Mouse (Mus musculus): ENCODE measurements around the gene Lrrc72. TPM values are rescaled to one million over a fixed set of nuclear protein-coding genes. Genes with fewer than 3 reads are reported as not detected.

The Lrrc72 gene
- not detected in 2 replicates for polyA plus RNA-seq (2015; fragmentation: Nextera tagmentation; extraction: Ambion mirVana)

DNA sequence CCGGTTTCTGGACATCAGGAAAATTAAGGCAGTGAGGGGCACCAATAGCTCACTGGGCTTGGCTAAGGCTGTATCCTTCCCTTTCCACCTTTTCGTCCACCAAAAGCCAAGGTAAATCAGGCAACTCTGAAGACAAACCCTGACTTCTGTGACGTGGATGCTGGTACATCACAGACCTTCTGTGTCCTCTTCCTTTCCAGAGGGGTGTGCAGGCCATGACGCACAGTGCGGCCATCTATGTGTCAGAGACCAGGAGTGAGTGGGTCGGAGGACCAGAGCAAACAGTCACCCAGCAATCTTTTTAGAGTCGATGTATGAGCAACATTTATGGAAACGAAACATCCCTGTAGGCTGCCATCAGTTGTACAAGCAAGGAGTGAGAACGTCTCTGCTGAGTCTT lies at the start of gene Lrrc72:
Gene Lrrc72, minus strand, starts transcription at position 101 of the 400 bp plus-strand sequence.
- Histone ChIP-seq H3K9me3 (no peaks in the 10 kb centered on the region), H3K4me3 (no peak within 1 kb of the TSS), H3K4me2 (no peak within 1 kb of the TSS), H3K36me3 (no peaks in the 10 kb centered on the region), H3K9ac (no peak within 1 kb of the TSS), H3K27ac (replicated peaks) (no peak within 1 kb of the TSS), H3K4me1 (replicated peaks) (no peaks in the 10 kb centered on the region), H3K27me3 (no peaks in the 10 kb centered on the region)
- no peak for ATAC-seq (ENCODE audit: low read depth)
- 95% methylated on average over 9 of the region's 9 CpGs for WGBS

DNA sequence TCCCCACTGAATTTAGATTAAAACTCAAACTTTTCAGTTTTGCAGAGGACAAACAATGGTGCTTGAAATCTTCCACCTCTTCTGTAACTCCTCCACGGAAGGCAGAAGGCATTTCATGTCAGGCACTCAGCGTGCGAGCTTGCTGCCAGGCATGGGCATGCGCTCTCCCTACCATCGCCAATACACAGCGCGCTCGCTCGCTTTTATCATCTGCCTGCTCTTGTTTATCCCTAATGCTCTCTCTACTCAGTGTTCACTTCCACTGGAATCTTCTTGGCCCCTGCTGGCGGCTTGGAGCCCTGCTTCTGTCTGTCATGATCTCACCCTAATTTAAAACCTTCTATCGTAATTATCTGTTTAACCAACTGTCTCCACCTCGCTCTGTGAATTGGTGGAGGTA lies 49.1 kb upstream of the Lrrc72 start:
- no peak overlapping the region for H3K4me3 ChIP-seq
- no peak overlapping the region for H3K27ac ChIP-seq (replicated peaks)
- no peaks in the 10 kb centered on the region for H3K27me3 ChIP-seq
- H3K36me3 ChIP-seq = no peaks in the 10 kb centered on the region
- no peak overlapping the region for H3K9ac ChIP-seq
- H3K4me1 ChIP-seq (replicated peaks) = no peaks in the 10 kb centered on the region
- 84% methylated on average over 12 of the region's 12 CpGs for WGBS
- no peak for ATAC-seq (ENCODE audit: low read depth)
- H3K4me2 ChIP-seq = no peak overlapping the region
- H3K9me3 ChIP-seq = no peaks in the 10 kb centered on the region

- no peaks in the 10 kb centered on the region for H3K27me3 ChIP-seq
- H3K36me3 ChIP-seq = no peaks in the 10 kb centered on the region
- no peak overlapping the region for H3K9ac ChIP-seq
- H3K9me3 ChIP-seq = no peaks in the 10 kb centered on the region
- no peak overlapping the region for H3K4me3 ChIP-seq
- no peak for ATAC-seq (ENCODE audit: low read depth)
- WGBS = 83% methylated on average over 6 of the region's 6 CpGs
- no peak overlapping the region for H3K4me2 ChIP-seq
- H3K27ac ChIP-seq (replicated peaks) = no peak overlapping the region
- H3K4me1 ChIP-seq (replicated peaks) = no peaks in the 10 kb centered on the region
Measured at GRCm38 (mm10) chr12:36291346-36291745, 38.1 kb upstream of the Lrrc72 start.

DNA sequence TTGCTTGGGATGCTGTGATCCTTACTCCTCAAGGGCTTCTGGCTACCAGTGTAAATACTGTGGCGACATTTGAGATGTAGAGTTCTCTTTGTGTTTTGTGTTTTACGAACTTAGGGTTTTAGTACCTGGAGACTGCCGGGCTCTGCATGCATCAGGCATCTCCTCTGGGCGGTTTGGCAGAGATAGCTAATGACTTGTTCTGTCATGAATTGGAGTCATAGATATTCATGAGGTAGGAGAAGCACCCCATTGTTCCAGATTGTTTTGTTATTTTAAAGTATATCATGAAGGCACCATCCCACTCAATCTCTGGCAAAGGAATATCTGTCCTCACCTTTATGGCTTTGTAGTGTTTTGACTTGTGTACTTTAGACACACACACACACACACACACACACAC lies 37.3 kb upstream of the Lrrc72 start:
- H3K36me3 ChIP-seq = no peaks in the 10 kb centered on the region
- H3K9me3 ChIP-seq = no peaks in the 10 kb centered on the region
- ATAC-seq (ENCODE audit: low read depth) = no peak
- H3K4me2 ChIP-seq = no peak overlapping the region
- no peaks in the 10 kb centered on the region for H3K27me3 ChIP-seq
- H3K4me3 ChIP-seq = no peak overlapping the region
- H3K27ac ChIP-seq (replicated peaks) = no peak overlapping the region
- no peaks in the 10 kb centered on the region for H3K4me1 ChIP-seq (replicated peaks)
- H3K9ac ChIP-seq = no peak overlapping the region
- WGBS = 68% methylated on average over 4 of the region's 4 CpGs

GRCm38 (mm10) chr12:36289634-36290033 lies 36.4 kb upstream of the Lrrc72 start:
- ATAC-seq (ENCODE audit: low read depth) = no peak
- WGBS = 94% methylated on average over 8 of the region's 8 CpGs

DNA sequence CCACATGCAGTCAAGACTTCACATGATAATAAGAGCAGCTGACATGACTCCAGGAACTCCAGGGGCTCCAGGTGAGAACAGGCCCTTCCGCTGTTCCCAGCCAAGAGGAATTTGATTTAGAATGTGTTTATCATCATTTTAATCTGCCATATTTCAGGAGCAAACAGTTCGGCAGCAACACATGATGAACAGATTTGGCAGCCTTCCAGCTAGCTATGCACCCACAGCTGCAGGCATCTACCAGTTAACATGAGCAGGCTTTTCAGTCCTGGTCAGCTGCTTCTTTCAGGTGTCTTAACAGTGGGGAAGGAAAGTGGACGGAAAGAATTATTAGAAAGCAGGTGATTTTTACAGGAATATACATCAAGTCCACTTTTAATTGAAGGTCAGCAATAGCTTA lies 21.6 kb upstream of the Lrrc72 start:
- ATAC-seq (ENCODE audit: low read depth) = no peak
- no peak overlapping the region for H3K4me3 ChIP-seq
- H3K4me2 ChIP-seq = no peak overlapping the region
- H3K27me3 ChIP-seq = no peaks in the 10 kb centered on the region
- WGBS = 66% methylated on average over 3 of the region's 3 CpGs
- no peak overlapping the region for H3K27ac ChIP-seq (replicated peaks)
- no peaks in the 10 kb centered on the region for H3K36me3 ChIP-seq
- no peaks in the 10 kb centered on the region for H3K4me1 ChIP-seq (replicated peaks)
- no peaks in the 10 kb centered on the region for H3K9me3 ChIP-seq
- H3K9ac ChIP-seq = no peak overlapping the region

More at GRCm38 (mm10) chr12:36289634-36290033, 36.4 kb upstream of the Lrrc72 start:
- Histone ChIP-seq H3K9ac (no peak overlapping the region), H3K9me3 (no peaks in the 10 kb centered on the region), H3K4me3 (no peak overlapping the region), H3K4me1 (replicated peaks) (no peaks in the 10 kb centered on the region), H3K27me3 (no peaks in the 10 kb centered on the region), H3K27ac (replicated peaks) (no peak overlapping the region), H3K36me3 (no peaks in the 10 kb centered on the region), H3K4me2 (no peak overlapping the region)

DNA sequence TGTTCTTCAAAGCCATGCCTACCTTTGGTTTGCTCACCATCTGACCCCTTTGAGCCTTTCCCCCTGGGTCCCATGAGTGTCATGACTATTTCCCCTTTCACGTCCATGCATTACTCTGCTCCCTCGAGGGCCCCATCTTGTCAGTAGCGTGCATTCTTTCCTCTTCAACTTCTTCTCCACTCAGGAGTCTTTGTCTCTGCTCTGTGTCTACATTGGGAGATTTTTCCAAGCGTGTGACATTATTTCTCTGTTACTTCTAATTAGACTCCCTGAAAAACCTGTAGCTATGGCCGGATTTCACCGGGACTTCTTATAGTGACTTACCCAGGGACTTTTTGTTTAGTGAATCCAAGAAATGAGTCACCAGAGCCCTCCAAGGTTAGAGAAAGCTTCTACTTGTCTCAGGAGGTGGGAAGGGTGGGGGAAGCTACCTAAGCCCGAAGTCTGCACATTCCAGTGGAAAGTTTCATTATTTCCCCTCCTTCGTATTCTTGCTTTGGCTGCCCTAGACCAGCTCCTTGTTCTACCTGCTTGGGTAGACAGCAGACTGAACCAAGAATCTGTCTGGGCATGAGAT lies 14.6 kb upstream of the Lrrc72 start:
- Histone ChIP-seq H3K27me3 (no peaks in the 10 kb centered on the region), H3K4me3 (no peak overlapping the region), H3K9ac (no peak overlapping the region), H3K27ac (replicated peaks) (no peak overlapping the region), H3K9me3 (no peaks in the 10 kb centered on the region), H3K36me3 (no peaks in the 10 kb centered on the region), H3K4me1 (replicated peaks) (no peaks in the 10 kb centered on the region), H3K4me2 (no peak overlapping the region)
- ATAC-seq (ENCODE audit: low read depth) = no peak
- 89% methylated on average over 8 of the region's 8 CpGs for WGBS

- H3K9ac ChIP-seq = no peak overlapping the region
- 76% methylated on average over 11 of the region's 11 CpGs for WGBS
- H3K4me2 ChIP-seq = no peak overlapping the region
- no peak for ATAC-seq (ENCODE audit: low read depth)
- no peaks in the 10 kb centered on the region for H3K36me3 ChIP-seq
- no peaks in the 10 kb centered on the region for H3K4me1 ChIP-seq (replicated peaks)
- H3K9me3 ChIP-seq = no peaks in the 10 kb centered on the region
- no peaks in the 10 kb centered on the region for H3K27me3 ChIP-seq
- H3K4me3 ChIP-seq = no peak overlapping the region
- no peak overlapping the region for H3K27ac ChIP-seq (replicated peaks)
Measured at GRCm38 (mm10) chr12:36262116-36262721, 9.0 kb upstream of the Lrrc72 start.

DNA sequence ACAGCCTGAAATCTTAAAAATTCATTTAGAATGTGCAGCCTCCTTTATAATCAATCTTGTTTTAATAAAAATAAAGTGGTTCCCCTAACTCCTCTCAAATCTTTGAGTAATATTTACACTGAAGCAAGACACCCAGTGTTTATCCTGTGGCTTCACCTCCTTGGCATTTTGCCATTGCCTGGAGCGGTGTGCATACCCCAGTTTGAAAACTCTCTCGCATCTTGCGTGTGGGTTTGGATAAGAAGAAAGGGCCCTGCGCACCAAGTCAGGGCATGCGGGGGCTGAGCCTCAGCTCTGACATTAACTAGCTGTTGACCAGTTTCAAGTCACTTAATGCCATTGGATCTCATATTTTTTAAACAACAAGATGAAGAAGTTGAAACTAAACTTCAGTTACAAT lies 2.2 kb upstream of the Lrrc72 start:
- Histone ChIP-seq H3K9me3 (no peaks in the 10 kb centered on the region), H3K9ac (no peak overlapping the region), H3K27ac (replicated peaks) (no peak overlapping the region), H3K4me1 (replicated peaks) (no peaks in the 10 kb centered on the region), H3K4me2 (no peak overlapping the region), H3K4me3 (no peak overlapping the region), H3K27me3 (no peaks in the 10 kb centered on the region), H3K36me3 (no peaks in the 10 kb centered on the region)
- 62% methylated on average over 5 of the region's 5 CpGs for WGBS
- ATAC-seq (ENCODE audit: low read depth) = no peak

DNA sequence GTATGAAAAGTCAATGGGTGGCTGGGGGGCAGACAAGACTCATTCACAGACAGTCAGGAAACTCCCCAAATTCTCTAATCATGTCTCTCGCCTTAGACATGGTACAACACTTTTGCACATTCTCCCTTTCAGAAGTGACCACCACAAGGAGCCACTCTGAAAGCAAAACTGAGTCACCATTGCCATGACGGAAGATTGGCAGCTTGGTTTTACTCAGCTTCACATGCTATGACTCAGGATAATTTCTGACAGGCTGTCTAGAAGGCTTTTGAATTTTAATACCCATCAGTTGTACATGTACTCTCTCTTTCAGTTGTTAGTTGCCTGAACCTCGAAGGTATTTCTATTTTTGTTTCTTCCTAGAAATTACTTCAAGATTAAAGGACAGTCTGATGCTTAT lies 12.0 kb downstream of the Lrrc72 start:
- no peak overlapping the region for H3K9ac ChIP-seq
- WGBS = 91% methylated on average over 3 of the region's 3 CpGs
- H3K27ac ChIP-seq (replicated peaks) = no peak overlapping the region
- H3K36me3 ChIP-seq = no peaks in the 10 kb centered on the region
- H3K27me3 ChIP-seq = no peaks in the 10 kb centered on the region
- H3K4me2 ChIP-seq = no peak overlapping the region
- H3K4me3 ChIP-seq = no peak overlapping the region
- H3K9me3 ChIP-seq = no peaks in the 10 kb centered on the region
- no peak for ATAC-seq (ENCODE audit: low read depth)
- no peaks in the 10 kb centered on the region for H3K4me1 ChIP-seq (replicated peaks)

GRCm38 (mm10) chr12:36231386-36231785 lies 21.8 kb downstream of the Lrrc72 start:
- no peak overlapping the region for H3K27ac ChIP-seq (replicated peaks)
- no peak overlapping the region for H3K4me3 ChIP-seq
- no peaks in the 10 kb centered on the region for H3K4me1 ChIP-seq (replicated peaks)
- H3K9me3 ChIP-seq = no peaks in the 10 kb centered on the region
- ATAC-seq (ENCODE audit: low read depth) = no peak
- WGBS = 86% methylated on average over 2 of the region's 2 CpGs
- no peaks in the 10 kb centered on the region for H3K27me3 ChIP-seq
- no peak overlapping the region for H3K4me2 ChIP-seq
- no peak overlapping the region for H3K9ac ChIP-seq
- no peaks in the 10 kb centered on the region for H3K36me3 ChIP-seq

DNA sequence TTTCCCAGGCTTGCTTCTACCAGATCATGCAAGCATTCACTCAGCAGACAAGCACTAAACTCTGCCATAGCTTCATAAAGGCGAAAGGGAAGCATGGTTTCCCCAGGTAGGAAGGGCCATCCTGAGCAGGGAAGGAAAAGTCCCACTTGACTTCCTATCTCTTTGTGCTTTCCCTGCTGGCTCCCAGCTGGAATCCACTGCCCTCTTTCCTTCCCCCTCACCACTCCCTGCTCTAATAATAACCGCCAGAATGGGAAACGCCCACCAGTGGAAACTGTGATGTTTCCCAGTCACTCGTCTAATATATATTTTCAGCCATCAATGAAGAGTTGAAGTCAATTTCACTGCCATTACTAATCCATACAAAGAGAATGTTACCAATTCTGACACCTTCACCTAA lies 28.8 kb downstream of the Lrrc72 start:
- Histone ChIP-seq H3K4me3 (no peak overlapping the region), H3K36me3 (no peaks in the 10 kb centered on the region), H3K27me3 (no peaks in the 10 kb centered on the region), H3K27ac (replicated peaks) (no peak overlapping the region), H3K9ac (no peak overlapping the region), H3K4me2 (no peak overlapping the region), H3K4me1 (replicated peaks) (no peaks in the 10 kb centered on the region), H3K9me3 (no peaks in the 10 kb centered on the region)
- no peak for ATAC-seq (ENCODE audit: low read depth)
- WGBS = 80% methylated on average over 4 of the region's 4 CpGs

- 81% methylated on average over 10 of the region's 10 CpGs for WGBS
- no peak overlapping the region for H3K4me2 ChIP-seq
Measured at GRCm38 (mm10) chr12:36216905-36217304, 36.3 kb downstream of the Lrrc72 start.

More at GRCm38 (mm10) chr12:36216905-36217304, 36.3 kb downstream of the Lrrc72 start:
- Histone ChIP-seq H3K9ac (no peak overlapping the region), H3K27ac (replicated peaks) (no peak overlapping the region), H3K4me1 (replicated peaks) (no peaks in the 10 kb centered on the region), H3K9me3 (no peaks in the 10 kb centered on the region), H3K4me3 (no peak overlapping the region), H3K36me3 (no peaks in the 10 kb centered on the region), H3K27me3 (no peaks in the 10 kb centered on the region)
- no peak for ATAC-seq (ENCODE audit: low read depth)
